Mouse (Mus musculus) embryonic facial prominence, embryonic 14.5 days (tissue): ENCODE measurements around the gene Prss8. TPM values are rescaled to one million over a fixed set of nuclear protein-coding genes. Genes with fewer than 3 reads are reported as not detected.

Experiments
- ATAC-seq: fragments of 200-750 bp; cut with Nextera tagmentation; 2 replicates; pipeline ENCODE4 v1.8.0; 2017; ENCODE audit warnings: low read depth, moderate number of reproducible peaks, moderate TSS enrichment
- DNase-seq: peaks from one replicate; pipeline ENCODE4 v3.0.0-alpha.2; 2015; ENCODE audit warnings: low spot score
- H3K27ac ChIP-seq: fragments of 300-500 bp; sonication (generic); replicated peaks from 2 replicates; pipeline ENCODE4 v1.5.1; 2014; ENCODE audit warnings: low read depth, mild to moderate bottlenecking, low read length, moderate library complexity
- H3K27me3 ChIP-seq: fragments of 300-500 bp; sonication (generic); replicated peaks from 2 replicates; pipeline ENCODE4 v1.6.1; 2014; ENCODE audit warnings: low read length; ENCODE audit not compliant: control insufficient read depth, insufficient read depth
- H3K36me3 ChIP-seq: fragments of 300-500 bp; sonication (generic); 2 replicates; pipeline ENCODE4 v1.6.1; 2014; ENCODE audit warnings: low read length, mixed read lengths; ENCODE audit not compliant: control insufficient read depth, insufficient read depth
- H3K4me1 ChIP-seq: fragments of 300-500 bp; sonication (generic); 2 replicates; pipeline ENCODE4 v1.6.1; 2014; ENCODE audit warnings: antibody characterized with exemption, low read length; ENCODE audit not compliant: control insufficient read depth, insufficient read depth
- H3K4me2 ChIP-seq: fragments of 300-500 bp; sonication (generic); 2 replicates; pipeline ENCODE4 v1.6.1; 2014; ENCODE audit warnings: low read depth, mild to moderate bottlenecking, low read length, moderate library complexity, mixed read lengths
- H3K4me3 ChIP-seq: fragments of 300-500 bp; sonication (generic); 2 replicates; pipeline ENCODE4 v1.5.1; 2014; ENCODE audit warnings: low read depth, mild to moderate bottlenecking, low read length
- H3K9ac ChIP-seq: fragments of 300-500 bp; sonication (generic); 2 replicates; pipeline ENCODE4 v1.6.1; 2014; ENCODE audit warnings: low read depth, mild to moderate bottlenecking, low read length, moderate library complexity, mixed read lengths
- H3K9me3 ChIP-seq: fragments of 300-500 bp; sonication (generic); 2 replicates; pipeline ENCODE4 v1.6.1; 2016; ENCODE audit warnings: low read length; ENCODE audit not compliant: control insufficient read depth
- WGBS: fragments of 180-500 bp; shearing (Covaris S2); extraction: QIAGEN DNeasy Blood & Tissue Kit; methylation state at CpG from one replicate; pipeline ENCODE4 v1.1.7; 2014; 5-methylcytosine and 5-hydroxymethylcytosine counted together
- polyA plus RNA-seq: library from polyadenylated mRNA; unstranded; fragments of >200 nt; fragmentation: Nextera tagmentation; extraction: Ambion mirVana; gene quantifications from 2 replicates; pipeline ENCODE4 v1.2.1, GENCODE M21; 2014

Gene Prss8
- polyA plus RNA-seq, 1 experiment from 2014 or later = 11.1 TPM

DNA sequence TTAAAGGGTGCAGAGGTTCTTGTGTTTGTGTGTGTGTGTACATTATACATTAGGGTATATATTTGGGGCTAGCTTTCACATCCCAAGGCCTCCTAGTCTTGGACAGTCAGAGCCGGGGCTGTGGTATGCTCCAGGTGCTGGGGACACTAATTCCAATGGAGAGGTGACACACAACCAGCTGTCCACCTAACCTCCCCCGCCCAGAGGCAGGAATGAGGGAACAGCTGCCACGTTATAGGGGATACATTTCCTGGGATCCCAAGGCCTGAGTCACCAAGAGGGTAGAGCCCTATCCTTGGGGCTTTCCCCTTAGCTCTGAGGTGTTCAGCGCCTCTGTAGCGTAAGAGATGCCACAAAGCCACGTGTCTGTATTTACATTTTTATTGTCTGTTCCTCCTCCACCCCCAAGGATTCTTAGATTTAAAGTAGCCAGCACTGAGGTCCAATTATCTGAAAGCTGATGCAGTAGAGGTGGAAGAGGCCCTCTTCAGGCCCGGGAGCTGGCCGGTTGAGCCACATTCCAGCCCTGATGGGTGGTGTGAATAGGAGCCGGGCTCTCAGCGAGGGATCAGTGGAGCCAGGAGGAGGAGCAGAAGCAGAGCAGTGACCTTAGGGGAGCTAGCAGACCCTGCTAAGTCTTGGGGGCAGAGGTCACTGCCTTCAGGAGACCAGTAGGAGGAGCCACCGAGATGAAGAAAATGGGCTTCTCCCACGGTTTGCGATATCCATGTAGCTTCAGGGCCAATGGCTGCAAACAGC, 2.5 kb upstream of the Prss8 start:
- H3K4me2 ChIP-seq = no peak overlapping the region
- no peaks in the 10 kb centered on the region for H3K36me3 ChIP-seq
- no peak overlapping the region for H3K4me3 ChIP-seq
- peaks cover 13% of the 10 kb centered on the region for H3K4me1 ChIP-seq
- H3K27ac ChIP-seq = no peak overlapping the region
- ATAC-seq (peak; percentile 24; the same call in 1 of the 2 replicates), DNase-seq (peak; percentile 72)
- H3K27me3 ChIP-seq = peaks cover 18% of the 10 kb centered on the region; the same call in 1 of the 2 replicates
- no peaks in the 10 kb centered on the region for H3K9me3 ChIP-seq
- WGBS = 16% methylated on average over 13 of the region's 13 CpGs
- H3K9ac ChIP-seq = no peak overlapping the region

DNA sequence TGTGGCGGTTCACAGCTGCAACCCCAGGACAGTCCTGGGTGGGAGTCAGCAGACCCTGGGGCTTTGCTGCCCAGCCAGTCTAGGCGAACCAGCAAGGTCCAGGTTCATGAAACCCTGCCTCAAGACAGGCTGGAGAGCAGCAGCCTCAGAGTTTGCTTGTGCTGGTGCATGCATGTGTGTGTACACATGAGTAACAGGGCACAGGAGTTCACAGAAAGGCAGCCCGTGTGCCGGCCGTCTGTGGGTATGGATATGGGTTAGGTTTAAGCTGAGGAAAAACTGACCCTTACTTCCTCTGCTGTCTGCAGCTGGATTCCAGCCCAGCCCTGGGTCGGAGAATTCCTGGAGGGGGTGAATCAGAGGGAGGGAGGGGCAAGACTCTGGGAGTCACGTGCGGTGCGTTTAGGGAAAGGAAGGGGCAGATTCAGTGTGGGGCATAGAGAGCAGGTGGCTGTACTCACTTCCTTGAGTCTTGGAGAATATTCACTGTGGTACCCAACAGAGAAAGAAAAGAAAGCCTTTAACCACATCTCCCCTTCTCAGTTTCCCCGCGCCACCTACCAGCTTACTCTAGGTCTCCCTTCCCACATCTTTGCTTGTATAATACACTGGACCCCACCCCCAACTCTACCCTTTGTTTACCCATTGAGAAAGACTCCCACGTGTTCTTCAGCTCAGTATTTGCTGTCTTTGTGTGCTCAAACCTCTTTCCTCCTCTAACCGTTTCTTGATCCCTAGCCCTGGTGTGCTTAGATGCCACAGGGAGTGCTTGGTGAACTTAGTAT, 1.6 kb upstream of the Prss8 start:
- 27% methylated on average over 13 of the region's 13 CpGs for WGBS
- no peak overlapping the region for H3K4me2 ChIP-seq
- no peak overlapping the region for H3K4me3 ChIP-seq
- H3K27ac ChIP-seq = peak overlapping the region; percentile 36; the same call in 1 of the 2 replicates
- no peaks in the 10 kb centered on the region for H3K9me3 ChIP-seq
- no peak overlapping the region for H3K9ac ChIP-seq
- peaks cover 18% of the 10 kb centered on the region; the same call in 1 of the 2 replicates for H3K27me3 ChIP-seq
- peaks cover 13% of the 10 kb centered on the region for H3K4me1 ChIP-seq
- peaks cover 3% of the 10 kb centered on the region; the same call in 1 of the 2 replicates for H3K36me3 ChIP-seq
- ATAC-seq (peak; percentile 8; the same call in 1 of the 2 replicates), DNase-seq (peak; percentile 57)

DNA sequence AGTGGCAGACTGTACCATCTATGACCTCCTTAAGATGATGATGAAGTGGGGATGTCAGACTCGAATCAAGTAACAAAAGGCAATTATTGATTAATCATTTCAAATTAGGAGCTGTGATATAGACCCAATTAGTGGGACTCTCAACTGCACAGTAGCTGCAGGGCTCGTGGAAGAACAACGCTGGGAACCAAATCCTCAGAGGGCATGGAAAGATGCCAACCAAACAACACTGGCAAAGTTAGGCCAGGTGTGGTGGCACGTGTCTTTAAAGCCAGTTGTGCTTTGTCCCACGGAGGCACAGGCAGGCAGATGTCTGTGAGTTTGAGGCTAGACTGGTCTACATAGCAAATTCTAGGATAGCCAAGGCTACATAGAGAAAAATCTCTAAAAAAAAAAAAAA, 732 bp upstream of the Prss8 start:
- peaks cover 8% of the 10 kb centered on the region; the same call in 1 of the 2 replicates for H3K36me3 ChIP-seq
- no peaks in the 10 kb centered on the region for H3K9me3 ChIP-seq
- no peak overlapping the region for H3K4me3 ChIP-seq
- no peak for ATAC-seq
- H3K4me1 ChIP-seq = peaks cover 7% of the 10 kb centered on the region
- no peak overlapping the region for H3K9ac ChIP-seq
- 67% methylated on average over 5 of the region's 5 CpGs for WGBS
- H3K27me3 ChIP-seq = peaks cover 18% of the 10 kb centered on the region; the same call in 1 of the 2 replicates
- no peak overlapping the region for H3K27ac ChIP-seq
- H3K4me2 ChIP-seq = no peak overlapping the region
- DNase-seq = no peak

DNA sequence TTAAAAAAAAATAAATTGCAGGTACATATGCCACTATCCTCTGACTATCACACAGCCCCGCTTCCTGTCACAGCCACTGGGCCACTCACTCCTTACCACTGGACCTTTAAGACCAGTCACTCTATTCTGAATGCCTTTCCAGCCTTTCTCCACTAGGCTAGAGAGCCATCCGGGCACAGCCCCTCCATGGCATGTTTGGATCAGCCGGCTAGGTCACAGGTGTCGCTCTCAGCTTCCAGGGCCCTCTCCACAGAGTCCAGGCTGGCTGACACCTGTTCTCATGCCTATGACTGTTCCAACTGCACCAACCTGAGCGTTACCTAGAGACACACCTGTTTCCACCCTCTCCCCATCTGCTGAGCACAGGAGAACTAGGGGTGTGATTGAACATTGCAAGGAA, 1.3 kb downstream of the Prss8 start:
- Histone ChIP-seq H3K4me3 (peak overlapping the region; percentile 36), H3K9ac (peak overlapping the region; percentile 60; the same call in 1 of the 2 replicates), H3K9me3 (no peaks in the 10 kb centered on the region), H3K4me2 (peak overlapping the region; percentile 48), H3K4me1 (peaks cover 4% of the 10 kb centered on the region), H3K27ac (no peak overlapping the region), H3K36me3 (peaks cover 28% of the 10 kb centered on the region), H3K27me3 (peaks cover 18% of the 10 kb centered on the region; the same call in 1 of the 2 replicates)
- ATAC-seq (0 out of 2 replicates have a peak, but pooled peaks have one; percentile 0), DNase-seq (no peak)
- WGBS = 64% methylated on average over 5 of the region's 5 CpGs

DNA sequence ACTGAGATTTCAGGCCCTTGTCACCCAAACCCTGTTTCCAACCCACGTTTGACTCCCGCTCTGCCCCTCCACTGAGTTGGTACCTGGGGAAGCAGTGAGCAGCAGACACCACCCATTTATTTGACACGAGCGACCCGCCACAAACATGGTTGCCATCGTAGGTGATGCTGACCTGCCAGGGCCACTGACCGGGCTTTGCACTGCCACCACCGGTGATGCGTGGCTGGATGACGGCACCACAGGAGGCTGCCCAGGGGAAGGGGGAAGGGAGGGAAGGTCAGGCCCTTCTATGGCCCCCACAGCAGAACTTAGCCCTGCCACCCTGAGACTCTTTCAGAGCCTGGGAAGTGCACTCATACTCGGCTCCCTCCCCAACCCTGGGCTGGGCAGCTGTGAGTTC, 2.2 kb downstream of the Prss8 start:
- no peak overlapping the region for H3K9ac ChIP-seq
- no peak overlapping the region for H3K4me2 ChIP-seq
- no peak for ATAC-seq

DNA sequence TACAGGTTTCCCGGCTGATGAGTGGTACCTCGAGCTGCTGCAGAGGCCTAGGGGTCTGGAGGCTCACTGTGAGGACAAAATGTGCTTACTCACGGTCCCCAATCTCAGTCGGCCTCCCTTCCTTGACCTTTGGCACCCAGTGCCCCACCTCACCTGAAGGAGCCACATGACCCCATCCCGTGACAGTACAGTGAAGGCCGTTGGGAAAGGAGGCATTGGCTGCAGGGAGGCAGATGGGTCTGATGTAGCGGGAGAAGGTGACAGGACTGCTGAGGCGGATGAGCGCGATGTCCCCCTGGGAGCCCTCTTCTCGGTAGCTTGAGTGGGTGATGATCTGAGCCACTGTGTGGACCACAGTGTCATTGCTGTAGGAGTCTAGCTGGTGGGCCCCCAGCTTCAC, 3.1 kb downstream of the Prss8 start:
- Histone ChIP-seq H3K9ac (no peak overlapping the region), H3K4me2 (no peak overlapping the region), H3K4me3 (no peak overlapping the region), H3K27ac (no peak overlapping the region), H3K36me3 (peaks cover 44% of the 10 kb centered on the region), H3K4me1 (peaks cover 4% of the 10 kb centered on the region), H3K9me3 (no peaks in the 10 kb centered on the region), H3K27me3 (peaks cover 18% of the 10 kb centered on the region; the same call in 1 of the 2 replicates)
- ATAC-seq (no peak), DNase-seq (no peak)
- 86% methylated on average over 11 of the region's 11 CpGs for WGBS

More for the DNA sequence above, 2.2 kb downstream of the Prss8 start:
- no peaks in the 10 kb centered on the region for H3K9me3 ChIP-seq
- WGBS = 92% methylated on average over 8 of the region's 11 CpGs
- H3K27ac ChIP-seq = no peak overlapping the region
- H3K4me3 ChIP-seq = no peak overlapping the region
- peaks cover 4% of the 10 kb centered on the region for H3K4me1 ChIP-seq
- peaks cover 36% of the 10 kb centered on the region for H3K36me3 ChIP-seq
- no peak for DNase-seq
- peaks cover 18% of the 10 kb centered on the region; the same call in 1 of the 2 replicates for H3K27me3 ChIP-seq

DNA sequence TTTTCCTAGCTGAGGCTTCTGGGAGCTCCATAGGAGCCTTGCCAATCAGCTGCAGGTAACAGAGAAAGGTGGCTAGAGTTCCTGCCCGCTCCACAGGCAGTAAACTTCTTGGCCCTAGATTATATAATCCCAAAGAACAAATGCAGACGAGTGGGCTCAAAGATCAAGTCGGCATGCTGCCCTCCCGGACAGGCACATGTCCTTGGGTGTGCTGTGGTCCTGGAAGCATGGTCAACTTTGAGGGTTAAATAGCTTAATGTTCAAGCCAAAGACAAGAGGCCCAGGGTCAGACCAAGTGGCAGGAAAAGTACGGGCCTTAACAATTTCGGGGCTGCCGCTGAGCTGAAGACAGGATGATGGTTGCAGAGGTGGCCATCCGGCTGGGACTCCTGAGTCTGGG, 3.8 kb downstream of the Prss8 start:
- peak overlapping the region; percentile 72 for H3K27ac ChIP-seq
- DNase-seq = no peak

DNA sequence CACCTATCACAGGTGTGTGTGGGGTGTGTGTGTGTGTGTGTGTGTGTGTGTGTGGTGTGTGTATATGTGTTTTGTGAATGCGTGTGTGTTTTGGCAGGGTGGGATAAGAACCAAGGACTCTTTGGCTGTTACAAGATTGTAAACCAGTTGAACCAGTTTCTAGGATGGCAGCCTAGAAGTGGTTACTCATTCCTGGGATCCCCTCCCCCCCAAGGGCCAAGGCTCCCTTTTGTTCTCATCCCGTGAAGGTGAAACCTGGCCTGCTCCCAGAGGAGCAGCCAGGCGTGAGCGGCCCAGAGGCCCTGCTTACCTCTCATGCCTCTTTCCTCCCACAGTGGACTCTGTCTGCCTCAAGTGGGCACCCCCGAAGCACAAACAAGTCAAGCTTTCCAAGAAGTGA, 4.7 kb downstream of the Prss8 start:
- Histone ChIP-seq H3K27me3 (peaks cover 17% of the 10 kb centered on the region; the same call in 1 of the 2 replicates), H3K27ac (peak overlapping the region; percentile 72), H3K9ac (no peak overlapping the region), H3K4me2 (no peak overlapping the region), H3K9me3 (no peaks in the 10 kb centered on the region), H3K4me3 (no peak overlapping the region), H3K36me3 (peaks cover 60% of the 10 kb centered on the region), H3K4me1 (no peaks in the 10 kb centered on the region)
- DNase-seq = peak; percentile 88
- WGBS = 69% methylated on average over 5 of the region's 5 CpGs
- peak; percentile 81 for ATAC-seq

More for the DNA sequence above, 3.8 kb downstream of the Prss8 start:
- Histone ChIP-seq H3K9ac (no peak overlapping the region), H3K9me3 (no peaks in the 10 kb centered on the region), H3K27me3 (peaks cover 18% of the 10 kb centered on the region; the same call in 1 of the 2 replicates), H3K4me1 (no peaks in the 10 kb centered on the region), H3K36me3 (peaks cover 52% of the 10 kb centered on the region), H3K4me2 (no peak overlapping the region; the same call in 1 of the 2 replicates), H3K4me3 (no peak overlapping the region)
- WGBS = 80% methylated on average over 8 of the region's 8 CpGs
- no peak for ATAC-seq
